In the genomic region with DNA sequence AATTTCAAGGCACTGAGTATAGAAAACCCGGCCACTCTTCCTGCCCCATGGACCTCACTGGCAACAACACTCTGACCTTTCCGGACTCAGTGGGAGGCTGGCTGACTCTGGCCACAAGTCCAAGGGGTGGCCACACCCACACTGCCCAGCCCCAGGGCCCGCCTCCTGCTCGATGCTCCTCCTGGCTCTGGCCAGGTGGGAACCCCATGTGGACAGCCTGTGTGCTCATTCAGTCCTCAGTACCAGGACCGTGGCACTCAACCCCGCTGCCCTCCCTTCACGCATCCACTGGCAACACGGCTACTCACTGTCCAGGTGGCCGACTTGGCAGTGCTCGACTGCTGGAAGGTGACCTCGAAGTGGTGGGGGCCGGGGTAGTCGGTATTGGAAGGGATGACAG, we compare ENCODE assay signal across 12 mouse cellular contexts. TPM values are rescaled to one million over a fixed set of nuclear protein-coding genes. Genes with fewer than 3 reads are reported as not detected.
DNase-seq lines count a peak whose midpoint lies in the region; ATAC-seq and TF ChIP-seq lines count a peak whose summit lies in the region.
"Had no signal": no experiment of that assay in that cellular context is flagged by ENCODE, and none has a peak within 500 bp of the region (broad histone marks: within the 10 kb centered on the region; RNA-seq: fewer than 3 reads in every experiment).

No protein-coding gene starts in this region.

- peaks cover 46% of the 10 kb centered on the region for H3K27me3 ChIP-seq in E14TG2a.4 (ENCODE audit: insufficient read depth, low read length)
- H3K27me3 ChIP-seq in hindbrain, embryonic 13.5 days = peaks cover 62% of the 10 kb centered on the region
- H3K27me3 ChIP-seq in limb, embryonic 11.5 days (ENCODE audit: control insufficient read depth, insufficient read depth, low read length) = peaks cover 34% of the 10 kb centered on the region

- no peak for DNase-seq in ES-E14 (ENCODE audit: low read depth, low spot score)
- DNase-seq in limb, embryonic 11.5 days (ENCODE audit: low spot score) = no peak
- DNase-seq in gastrocnemius, postnatal 25 days = no peak
- no peak for DNase-seq in testis, postnatal 14 days (ENCODE audit: low spot score)
- DNase-seq in lung, postnatal 10 days = no peak
- DNase-seq: thymus, postnatal 14 days had no signal

- peak overlapping the region; percentile 31 for H3K4me2 ChIP-seq in hindbrain, embryonic 13.5 days
- H3K4me2 ChIP-seq in limb, embryonic 11.5 days (ENCODE audit: low read depth, severe bottlenecking) = peak overlapping the region; percentile 34

- H3K36me3 ChIP-seq in E14TG2a.4 (ENCODE audit: insufficient read depth, low read length) = no peaks in the 10 kb centered on the region
- no peaks in the 10 kb centered on the region for H3K36me3 ChIP-seq in ES-E14 (ENCODE audit: control insufficient read depth, insufficient read depth, low read length, poor library complexity, severe bottlenecking)
- H3K36me3 ChIP-seq in hindbrain, embryonic 13.5 days = no peaks in the 10 kb centered on the region
- no peaks in the 10 kb centered on the region for H3K36me3 ChIP-seq in limb, embryonic 11.5 days (ENCODE audit: control insufficient read depth, insufficient read depth, low read length)

- H3K9me3 ChIP-seq in E14TG2a.4 (ENCODE audit: low read length) (no peaks in the 10 kb centered on the region), ES-E14 (ENCODE audit: control insufficient read depth, insufficient read depth, low read depth, low read length) (no peaks in the 10 kb centered on the region)
- H3K9me3 ChIP-seq in hindbrain, embryonic 13.5 days = no peaks in the 10 kb centered on the region
- H3K9me3 ChIP-seq in limb, embryonic 11.5 days (ENCODE audit: control insufficient read depth, low read length) = no peaks in the 10 kb centered on the region

- H3K27ac ChIP-seq in ES-E14 (ENCODE audit: insufficient read depth, low read depth, low read length, poor library complexity, severe bottlenecking) = no peak overlapping the region
- H3K27ac ChIP-seq in hindbrain, embryonic 13.5 days = no peak overlapping the region
- no peak overlapping the region for H3K27ac ChIP-seq in limb, embryonic 11.5 days (replicated peaks; ENCODE audit: low read depth, low read length)

- peaks cover 68% of the 10 kb centered on the region for H3K4me1 ChIP-seq in E14TG2a.4 (replicated peaks; ENCODE audit: low read depth, low read length)
- H3K4me1 ChIP-seq in ES-E14 (ENCODE audit: control insufficient read depth in 2 of 2, insufficient read depth in 2 of 2, low read length in 2 of 2, poor library complexity in 1 of 2) = peaks cover 6 to 19% of the 10 kb centered on the region in 2 experiments
- H3K4me1 ChIP-seq in hindbrain, embryonic 13.5 days (replicated peaks) = no peaks in the 10 kb centered on the region; the same call in 1 of the 2 replicates
- peaks cover 4% of the 10 kb centered on the region; the same call in 1 of the 2 replicates for H3K4me1 ChIP-seq in limb, embryonic 11.5 days (ENCODE audit: control insufficient read depth, insufficient read depth, low read length)

- peak overlapping the region; percentile 3; the same call in 1 of the 2 replicates for H3K9ac ChIP-seq in ES-E14 (ENCODE audit: insufficient read depth, low read depth, low read length, poor library complexity, severe bottlenecking)
- no peak overlapping the region for H3K9ac ChIP-seq in hindbrain, embryonic 13.5 days
- H3K9ac ChIP-seq in limb, embryonic 11.5 days (ENCODE audit: low read length) = peak overlapping the region; percentile 22; the same call in 1 of the 2 replicates

- no peak for ATAC-seq in hindbrain, embryonic 13.5 days (ENCODE audit: low FRiP score)
- ATAC-seq in limb, embryonic 11.5 days (ENCODE audit: insufficient number of reproducible peaks, low FRiP score, low TSS enrichment, low read depth) = no peak
- ATAC-seq in erythroblast, adult 5-6 weeks (replicated peaks; ENCODE audit: low FRiP score, poor library complexity, severe bottlenecking) = no peak
- ATAC-seq: intestine, embryonic 16.5 days; Patski had no signal

- TF ChIP-seq CTCF in E14TG2a.4 (conservative IDR thresholded peaks at IDR 0.05; ENCODE audit: low read length) = no peak

- H3K4me3 ChIP-seq in E14TG2a.4 (replicated peaks; ENCODE audit: low read length) = peak overlapping the region; percentile 76
- H3K4me3 ChIP-seq in ES-E14 (ENCODE audit: insufficient read depth in 1 of 2, low read depth in 1 of 2, low read length in 2 of 2, poor library complexity in 1 of 2, severe bottlenecking in 1 of 2) = peak overlapping the region; percentile 51 to 61
- H3K4me3 ChIP-seq in hindbrain, embryonic 13.5 days = peak overlapping the region; percentile 9; the same call in 1 of the 2 replicates
- peak overlapping the region; percentile 14; the same call in 1 of the 2 replicates for H3K4me3 ChIP-seq in limb, embryonic 11.5 days (ENCODE audit: low read depth, low read length)
- H3K4me3 ChIP-seq: megakaryocyte, embryonic 14.5 days had no signal

- 5% methylated on average over 13 of the region's 13 CpGs for WGBS in hindbrain, embryonic 13.5 days
- WGBS in limb, embryonic 11.5 days = 2% methylated on average over 13 of the region's 13 CpGs

- in situ Hi-C loops in ES-E14 (cut with MboI; ENCODE audit: low sequenced_read_pairs in 2 of 2, unreplicated experiment in 2 of 2) = no loop called here

TF ChIP-seq in ES-E14, 5 proteins besides CTCF, POLR2A, EP300 and RAD21:
- no peak for TF ChIP-seq MAFK (IDR thresholded peaks at IDR 0.05; ENCODE audit: insufficient read depth, low read depth, low read length)
- TF ChIP-seq CHD2 (IDR thresholded peaks at IDR 0.05; ENCODE audit: low read depth, low read length) = no peak
- TF ChIP-seq ZC3H11A (IDR thresholded peaks at IDR 0.05; ENCODE audit: borderline replicate concordance, low read depth, low read length) = no peak
- TF ChIP-seq ZNF384 (IDR thresholded peaks at IDR 0.05; ENCODE audit: low read depth, low read length) = no peak
- no peak for TF ChIP-seq HCFC1 (IDR thresholded peaks at IDR 0.05; ENCODE audit: borderline replicate concordance, insufficient read depth, low read length)
TF ChIP-seq in ES-E14: peak in this region for 0.

RNA-seq across cellular contexts. Expression of a gene that starts 38.5 kb away (rescaled TPM):
- not detected in 2 replicates for total RNA-seq in ES-E14 (2012; rRNA removed)
- polyA plus RNA-seq in hindbrain, embryonic 13.5 days (2015; fragmentation: Nextera tagmentation; extraction: Ambion mirVana) = not detected in 2 replicates
- polyA plus RNA-seq in limb, embryonic 11.5 days (2014; fragmentation: Nextera tagmentation; extraction: Ambion mirVana) = not detected in 2 replicates
- total RNA-seq in gastrocnemius, postnatal 25 days (2021) = not detected
- not detected in 2 replicates for total RNA-seq in erythroblast, adult 5-6 weeks (2015; ENCODE audit: low replicate concordance)
- not detected in 2 replicates for total RNA-seq in erythroblast, adult 5-6 weeks (2017; ENCODE audit: low replicate concordance)
- polyA plus RNA-seq: intestine, embryonic 16.5 days had no signal

RNA-seq across cellular contexts. Expression of a gene that starts 55.0 kb away (rescaled TPM):
- total RNA-seq in ES-E14 (2012; rRNA removed) = 2.9 and 3.0 TPM in 2 replicates
- polyA plus RNA-seq in hindbrain, embryonic 13.5 days (2015; fragmentation: Nextera tagmentation; extraction: Ambion mirVana) = 7.3 and 8.1 TPM in 2 replicates
- 9.1 and 9.6 TPM in 2 replicates for polyA plus RNA-seq in limb, embryonic 11.5 days (2014; fragmentation: Nextera tagmentation; extraction: Ambion mirVana)
- 1 to 10 TPM; 2.2 to 3.4 TPM for total RNA-seq in gastrocnemius, postnatal 25 days (2021)
- 5.4 and 12.5 TPM in 2 replicates for total RNA-seq in erythroblast, adult 5-6 weeks (2015; ENCODE audit: low replicate concordance)
- 9.6 and 11.4 TPM in 2 replicates for total RNA-seq in erythroblast, adult 5-6 weeks (2017; ENCODE audit: low replicate concordance)

RNA-seq across cellular contexts. Expression of a gene that starts 59.0 kb away (rescaled TPM):
- 2.6 and 4.5 TPM in 2 replicates for total RNA-seq in ES-E14 (2012; rRNA removed)
- 0.36 and 0.97 TPM in 2 replicates for polyA plus RNA-seq in hindbrain, embryonic 13.5 days (2015; fragmentation: Nextera tagmentation; extraction: Ambion mirVana)
- 0.71 and 0.75 TPM in 2 replicates for polyA plus RNA-seq in limb, embryonic 11.5 days (2014; fragmentation: Nextera tagmentation; extraction: Ambion mirVana)
- under 1 TPM in 1 of 2 experiments, not detected in 1; 0.38 TPM for total RNA-seq in gastrocnemius, postnatal 25 days (2021)
- not detected in 2 replicates for total RNA-seq in erythroblast, adult 5-6 weeks (2015; ENCODE audit: low replicate concordance)
- not detected in 2 replicates for total RNA-seq in erythroblast, adult 5-6 weeks (2017; ENCODE audit: low replicate concordance)

Comparison
In these comparisons a context has a peak if more than half of its experiments do, and no peak if none do; other contexts are left out.
1. H3K4me3 ChIP-seq: peak in every context shown above with its lines; median percentile 76 in E14TG2a.4; 56 in ES-E14; 14 in limb, embryonic 11.5 days; 9 in hindbrain, embryonic 13.5 days.